Mouse (Mus musculus) intestine, postnatal 0 days (tissue): Measurements from ENCODE around the gene 9930021J03Rik. TPM values are rescaled to one million over a fixed set of nuclear protein-coding genes. Genes with fewer than 3 reads are reported as not detected.

Experiments
- ATAC-seq: fragments of 200-750 bp; cut with Nextera tagmentation; 2 replicates; pipeline ENCODE4 v1.8.0; 2017; ENCODE audit warnings: mild to moderate bottlenecking, moderate TSS enrichment, moderate library complexity
- H3K27ac ChIP-seq: fragments of 300-500 bp; sonication (generic); 2 replicates; pipeline ENCODE4 v1.5.1; 2014; ENCODE audit warnings: mild to moderate bottlenecking, low read depth, low read length, moderate library complexity
- H3K27me3 ChIP-seq: fragments of 300-500 bp; sonication (generic); replicated peaks from 2 replicates; pipeline ENCODE4 v1.6.1; 2014; ENCODE audit warnings: low read length, mixed read lengths; ENCODE audit not compliant: control insufficient read depth, insufficient read depth
- H3K36me3 ChIP-seq: fragments of 300-500 bp; sonication (generic); 2 replicates; pipeline ENCODE4 v1.6.1; 2014; ENCODE audit warnings: mild to moderate bottlenecking, moderate library complexity; ENCODE audit not compliant: control insufficient read depth, insufficient read depth
- H3K4me1 ChIP-seq: fragments of 300-500 bp; sonication (generic); replicated peaks from 2 replicates; pipeline ENCODE4 v1.6.1; 2014; ENCODE audit warnings: antibody characterized with exemption, low read length, mixed read lengths; ENCODE audit not compliant: control insufficient read depth, insufficient read depth
- H3K4me2 ChIP-seq: fragments of 300-500 bp; sonication (generic); replicated peaks from 2 replicates; pipeline ENCODE4 v1.6.1; 2014; ENCODE audit warnings: low read depth, mild to moderate bottlenecking, moderate library complexity
- H3K4me3 ChIP-seq: fragments of 300-500 bp; sonication (generic); 2 replicates; pipeline ENCODE4 v1.5.1; 2014; ENCODE audit warnings: low read depth, low read length
- H3K9ac ChIP-seq: fragments of 300-500 bp; sonication (generic); 2 replicates; pipeline ENCODE4 v1.6.1; 2014; ENCODE audit warnings: mild to moderate bottlenecking, low read depth, low read length
- H3K9me3 ChIP-seq: fragments of 300-500 bp; sonication (generic); 2 replicates; pipeline ENCODE4 v1.6.1; 2016; ENCODE audit warnings: mixed run types; ENCODE audit not compliant: control insufficient read depth
- CTCF ChIP-seq: sonication (generic); IDR thresholded peaks from 2 replicates; pipeline ENCODE4 v1.5.1; 2016; ENCODE audit warnings: low read depth, mild to moderate bottlenecking, control low read depth, antibody characterized with exemption, moderate library complexity
- WGBS: fragments of 180-500 bp; shearing (Covaris S2); extraction: QIAGEN DNeasy Blood & Tissue Kit; methylation state at CpG from one replicate; pipeline ENCODE4 v1.1.7; 2014; 5-methylcytosine and 5-hydroxymethylcytosine counted together
- polyA plus RNA-seq: library from polyadenylated mRNA; unstranded; fragments of >200 nt; fragmentation: Nextera tagmentation; extraction: Ambion mirVana; gene quantifications from 2 replicates; pipeline ENCODE4 v1.2.1, GENCODE M21; 2015

The 9930021J03Rik gene
- polyA plus RNA-seq, 1 experiment from 2014 or later, result 3.4 TPM

GRCm38 (mm10) chr19:29782914-29783313, 22.9 kb downstream of the 9930021J03Rik start:
- no peaks in the 10 kb centered on the region for H3K27me3 ChIP-seq
- H3K4me3 ChIP-seq, result no peak overlapping the region
- no peak for ATAC-seq
- H3K27ac ChIP-seq, result no peak overlapping the region
- no peak for TF ChIP-seq CTCF
- H3K36me3 ChIP-seq, result peaks cover 7% of the 10 kb centered on the region; the same call in 1 of the 2 replicates
- H3K9ac ChIP-seq, result no peak overlapping the region
- no peak overlapping the region for H3K4me2 ChIP-seq
- 73% methylated on average over 2 of the region's 2 CpGs for WGBS
- no peaks in the 10 kb centered on the region for H3K4me1 ChIP-seq
- H3K9me3 ChIP-seq, result no peaks in the 10 kb centered on the region

DNA sequence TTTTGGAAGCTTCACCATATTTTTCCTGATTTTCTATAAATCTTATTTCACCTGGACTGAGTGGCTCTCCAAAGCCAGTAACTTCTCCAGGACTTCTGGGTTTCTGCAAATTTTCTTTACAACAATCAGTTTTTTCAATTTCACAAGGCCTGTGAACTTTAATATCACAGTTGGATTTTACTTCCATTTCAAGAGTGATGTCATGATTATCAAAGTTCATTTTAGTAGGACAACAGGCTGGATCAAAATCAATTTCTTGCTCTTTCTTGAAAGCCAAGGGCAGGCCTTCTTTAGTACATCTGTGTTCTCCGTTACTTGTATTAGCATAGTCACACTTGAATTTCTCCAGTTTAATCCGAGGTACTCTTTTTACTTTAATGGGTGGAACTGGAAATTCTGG, 51.9 kb downstream of the 9930021J03Rik start:
- Histone ChIP-seq H3K27ac (no peak overlapping the region), H3K9ac (no peak overlapping the region), H3K36me3 (no peaks in the 10 kb centered on the region), H3K4me2 (no peak overlapping the region), H3K4me3 (no peak overlapping the region), H3K9me3 (no peaks in the 10 kb centered on the region), H3K4me1 (no peaks in the 10 kb centered on the region), H3K27me3 (no peaks in the 10 kb centered on the region)
- no peak for TF ChIP-seq CTCF
- 78% methylated on average over 2 of the region's 2 CpGs for WGBS
- ATAC-seq, result no peak

DNA sequence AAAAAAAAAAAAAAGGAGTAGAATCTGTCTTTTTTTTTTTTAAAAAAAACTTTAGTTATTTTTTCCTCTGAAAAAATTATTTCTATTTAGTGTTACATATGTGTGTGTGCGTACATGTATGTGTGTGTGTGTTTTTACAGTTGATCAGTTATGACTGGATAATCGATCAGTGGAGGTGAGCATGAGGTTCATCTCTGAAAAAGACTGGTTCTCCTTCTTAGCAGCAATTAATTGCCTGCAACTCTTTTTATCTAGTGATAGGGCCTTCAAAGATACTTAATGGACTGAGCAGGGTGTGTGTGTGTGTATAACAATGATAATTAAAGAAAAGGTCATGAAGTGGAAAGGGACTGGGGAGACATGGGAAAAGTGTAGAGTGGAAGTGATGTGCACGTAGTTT, 54.8 kb downstream of the 9930021J03Rik start:
- 85% methylated on average over 3 of the region's 3 CpGs for WGBS
- Histone ChIP-seq H3K4me3 (no peak overlapping the region), H3K9me3 (no peaks in the 10 kb centered on the region), H3K27ac (no peak overlapping the region), H3K27me3 (no peaks in the 10 kb centered on the region), H3K9ac (no peak overlapping the region), H3K4me1 (no peaks in the 10 kb centered on the region), H3K36me3 (no peaks in the 10 kb centered on the region), H3K4me2 (no peak overlapping the region)
- no peak for ATAC-seq
- TF ChIP-seq CTCF, result no peak

DNA sequence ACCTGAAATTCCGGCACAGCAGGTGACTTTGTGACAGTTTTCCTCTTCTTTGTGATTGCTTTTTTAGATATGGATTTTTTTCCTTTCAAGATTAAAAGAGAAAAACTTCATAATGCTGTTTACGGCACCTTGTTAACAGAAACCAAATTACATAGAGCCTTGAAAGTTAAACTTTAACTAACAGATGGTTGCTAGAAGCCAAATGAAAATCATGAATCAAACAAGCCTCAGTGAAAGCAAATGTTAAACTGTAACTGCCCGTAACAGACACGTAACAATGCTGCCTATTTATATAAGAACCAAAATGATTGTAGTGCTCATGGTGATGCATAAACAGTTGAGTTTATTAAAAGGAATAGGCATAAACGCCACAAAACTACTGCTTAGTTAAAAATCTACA, 62.3 kb downstream of the 9930021J03Rik start:
- TF ChIP-seq CTCF, result no peak
- no peaks in the 10 kb centered on the region for H3K27me3 ChIP-seq
- no peaks in the 10 kb centered on the region for H3K4me1 ChIP-seq
- H3K4me3 ChIP-seq, result peak overlapping the region; percentile 29
- H3K9ac ChIP-seq, result no peak overlapping the region
- no peaks in the 10 kb centered on the region for H3K9me3 ChIP-seq
- H3K4me2 ChIP-seq, result peak overlapping the region; percentile 46
- ATAC-seq, result no peak
- 37% methylated on average over 5 of the region's 5 CpGs for WGBS
- peak overlapping the region; percentile 35; the same call in 1 of the 2 replicates for H3K27ac ChIP-seq
- H3K36me3 ChIP-seq, result no peaks in the 10 kb centered on the region

- H3K9ac ChIP-seq, result no peak overlapping the region
- H3K36me3 ChIP-seq, result no peaks in the 10 kb centered on the region
- no peak overlapping the region for H3K4me3 ChIP-seq
- H3K4me1 ChIP-seq, result no peaks in the 10 kb centered on the region
- 46% methylated on average over 1 of the region's 1 CpGs for WGBS
- no peaks in the 10 kb centered on the region for H3K27me3 ChIP-seq
- H3K27ac ChIP-seq, result no peak overlapping the region
- TF ChIP-seq CTCF, result no peak
- ATAC-seq, result no peak
- H3K4me2 ChIP-seq, result no peak overlapping the region
- no peaks in the 10 kb centered on the region for H3K9me3 ChIP-seq
Measured at GRCm38 (mm10) chr19:29740661-29741060, 65.1 kb downstream of the 9930021J03Rik start.

DNA sequence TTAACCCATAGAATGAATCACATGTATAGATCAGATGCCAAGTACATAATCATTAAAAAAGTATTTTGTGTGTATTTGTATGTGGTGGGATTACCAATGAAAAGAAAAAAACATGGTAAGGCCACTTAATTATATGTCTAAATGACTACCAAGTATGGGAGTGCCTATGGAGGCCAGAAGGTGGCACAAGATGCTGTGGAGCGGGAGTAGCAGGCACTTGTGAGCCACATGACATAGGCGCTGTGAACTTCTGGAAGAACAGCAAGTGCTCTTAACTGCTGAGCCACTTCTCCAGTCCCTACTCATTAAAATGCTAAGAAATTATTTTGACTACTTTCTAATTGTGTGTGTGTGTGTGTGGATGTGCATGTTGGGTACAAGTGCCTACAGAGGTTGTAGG, 66.2 kb downstream of the 9930021J03Rik start:
- Histone ChIP-seq H3K27me3 (no peaks in the 10 kb centered on the region), H3K9me3 (no peaks in the 10 kb centered on the region), H3K4me2 (no peak overlapping the region), H3K36me3 (no peaks in the 10 kb centered on the region), H3K4me3 (no peak overlapping the region), H3K4me1 (no peaks in the 10 kb centered on the region), H3K9ac (no peak overlapping the region), H3K27ac (no peak overlapping the region)
- peak; percentile 56 for TF ChIP-seq CTCF
- no peak for ATAC-seq
- WGBS, result 93% methylated on average over 2 of the region's 2 CpGs

DNA sequence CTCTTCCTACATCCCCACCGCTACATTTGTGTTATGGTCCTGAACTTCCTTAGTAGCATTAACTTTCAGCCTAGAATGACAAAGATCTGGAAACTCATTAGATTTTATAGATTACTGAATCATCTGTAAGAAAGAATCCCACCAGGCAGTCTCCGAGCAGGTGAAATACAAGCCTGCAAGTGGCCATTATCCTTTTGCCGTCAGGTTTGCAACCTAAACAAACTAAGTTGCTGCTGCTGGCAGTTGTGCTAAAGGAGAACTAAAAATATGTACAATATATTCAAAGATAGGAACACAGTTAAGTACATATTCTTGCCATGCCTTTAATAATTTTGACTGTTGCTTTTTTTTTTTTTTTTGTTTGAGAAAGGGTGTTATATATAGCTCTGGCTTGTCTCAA, 70.4 kb downstream of the 9930021J03Rik start:
- ATAC-seq, result no peak
- no peak overlapping the region for H3K4me2 ChIP-seq
- no peak overlapping the region for H3K9ac ChIP-seq
- H3K4me1 ChIP-seq, result no peaks in the 10 kb centered on the region
- 90% methylated on average over 3 of the region's 3 CpGs for WGBS
- H3K27me3 ChIP-seq, result no peaks in the 10 kb centered on the region
- no peak overlapping the region for H3K4me3 ChIP-seq
- no peaks in the 10 kb centered on the region for H3K9me3 ChIP-seq
- H3K27ac ChIP-seq, result no peak overlapping the region
- no peak for TF ChIP-seq CTCF
- H3K36me3 ChIP-seq, result no peaks in the 10 kb centered on the region
